9 mouse cellular contexts compared by ENCODE assay signal in the genomic region with DNA sequence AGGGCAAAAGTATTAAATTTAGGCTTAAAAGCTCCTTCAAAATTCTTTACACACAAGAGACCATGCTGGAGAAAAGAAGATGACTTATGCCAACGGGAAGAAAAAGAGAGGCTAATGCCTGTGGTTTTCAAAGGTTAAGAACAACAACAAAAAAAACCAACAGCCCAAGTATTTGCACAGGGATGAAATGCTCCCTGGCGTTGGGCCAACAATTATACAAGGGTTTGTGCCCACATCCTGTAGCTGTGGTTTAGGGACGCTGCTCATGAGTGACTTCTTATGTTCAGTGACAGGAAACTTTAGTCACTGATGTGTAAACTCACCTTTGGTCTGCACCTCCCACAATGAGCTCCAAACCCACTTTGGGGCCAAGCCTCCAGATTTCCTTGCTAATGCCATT.
DNase-seq lines count a peak whose midpoint lies in the region; ATAC-seq and TF ChIP-seq lines count a peak whose summit lies in the region.
"Had no signal": no experiment of that assay in that cellular context is flagged by ENCODE, and none has a peak within 500 bp of the region (broad histone marks: within the 10 kb centered on the region; RNA-seq: fewer than 3 reads in every experiment).

No protein-coding gene starts in this region.

- H3K27me3 ChIP-seq in kidney, embryonic 14.5 days (ENCODE audit: control insufficient read depth, insufficient read depth, low read length) = no peaks in the 10 kb centered on the region
- no peaks in the 10 kb centered on the region for H3K27me3 ChIP-seq in cerebellum, adult 2 months (ENCODE audit: control insufficient read depth, insufficient read depth, low read length)
- H3K27me3 ChIP-seq: midbrain, embryonic 12.5 days had no signal

- H3K4me2 ChIP-seq in kidney, embryonic 14.5 days (replicated peaks; ENCODE audit: low read depth, low read length) = no peak overlapping the region
- H3K4me2 ChIP-seq: midbrain, embryonic 12.5 days had no signal

- no peak; the same call in 1 of the 2 replicates for ATAC-seq in kidney, embryonic 14.5 days (ENCODE audit: low FRiP score, low TSS enrichment)
- peak; percentile 81 for ATAC-seq in granulocyte monocyte progenitor cell, adult 5-6 weeks (replicated peaks; ENCODE audit: poor library complexity, severe bottlenecking)

- DNase-seq in kidney, adult 11 months = peak; percentile 60
- peak; percentile 69 for DNase-seq in lung, postnatal 14 days
- peak; percentile 73 for DNase-seq in thymus, postnatal 14 days
- no peak for DNase-seq in left cerebral cortex, adult 11 months (ENCODE audit: low spot score)
- no peak for DNase-seq in cerebellum, adult 2 months
- no peak for DNase-seq in cerebellum, adult 9-11 months

- no peak overlapping the region for H3K27ac ChIP-seq in kidney, embryonic 14.5 days (ENCODE audit: low read depth, low read length)
- no peak overlapping the region for H3K27ac ChIP-seq in cerebellum, adult 2 months (ENCODE audit: insufficient read depth, low read length)
- H3K27ac ChIP-seq: midbrain, embryonic 12.5 days had no signal

- H3K9me3 ChIP-seq in kidney, embryonic 14.5 days (ENCODE audit: control insufficient read depth, low read length) = no peaks in the 10 kb centered on the region
- H3K9me3 ChIP-seq: midbrain, embryonic 12.5 days had no signal

- H3K4me1 ChIP-seq in kidney, embryonic 14.5 days (ENCODE audit: control insufficient read depth, insufficient read depth, low read length) = no peaks in the 10 kb centered on the region; the same call in 1 of the 2 replicates
- H3K4me1 ChIP-seq in cerebellum, adult 2 months (ENCODE audit: control insufficient read depth, insufficient read depth, low read length) = no peaks in the 10 kb centered on the region

- WGBS in kidney, embryonic 14.5 days = 33% methylated on average over 3 of the region's 3 CpGs
- 11% methylated on average over 3 of the region's 3 CpGs for WGBS in cerebellum, adult 2 months

- H3K9ac ChIP-seq in kidney, embryonic 14.5 days (ENCODE audit: low read depth, low read length) = no peak overlapping the region
- H3K9ac ChIP-seq: midbrain, embryonic 12.5 days had no signal

- no peak for TF ChIP-seq POLR2A in cerebellum, adult 2 months (IDR thresholded peaks at IDR 0.05; ENCODE audit: borderline replicate concordance, insufficient read depth, low read length)

- H3K4me3 ChIP-seq in kidney, embryonic 14.5 days (ENCODE audit: low read length) = no peak overlapping the region
- no peak overlapping the region for H3K4me3 ChIP-seq in cerebellum, adult 2 months (replicated peaks; ENCODE audit: insufficient read depth, low read depth, low read length)
- H3K4me3 ChIP-seq: midbrain, embryonic 12.5 days had no signal

- TF ChIP-seq CTCF in cerebellum, adult 2 months (IDR thresholded peaks at IDR 0.05; ENCODE audit: borderline replicate concordance, insufficient read depth, low read depth, low read length) = no peak

- no peaks in the 10 kb centered on the region for H3K36me3 ChIP-seq in kidney, embryonic 14.5 days (ENCODE audit: control insufficient read depth, insufficient read depth, low read length)
- H3K36me3 ChIP-seq: midbrain, embryonic 12.5 days had no signal

Comparison
In these comparisons a context has a peak if more than half of its experiments do, and no peak if none do; other contexts are left out.
1. DNase-seq: peak in kidney, adult 11 months (single experiment), lung, postnatal 14 days (single experiment) and thymus, postnatal 14 days (single experiment); none in left cerebral cortex, adult 11 months (single experiment), cerebellum, adult 2 months (0 of 2) and cerebellum, adult 9-11 months (single experiment).